Mouse (Mus musculus): ENCODE measurements around the gene Tnik.

- TF ChIP-seq FLI1 (IDR thresholded peaks at IDR 0.05; ENCODE audit: low read length): no peak
- TF ChIP-seq GATA1 (IDR thresholded peaks at IDR 0.05; ENCODE audit: borderline replicate concordance, low read length): no peak
Measured at GRCm38 (mm10) chr3:28306852-28307251, 43.8 kb downstream of the Tnik start.
